Mouse (Mus musculus) midbrain, embryonic 15.5 days (tissue): ENCODE measurements around the gene Psmb11. TPM values are rescaled to one million over a fixed set of nuclear protein-coding genes. Genes with fewer than 3 reads are reported as not detected.

Source experiments
- ATAC-seq: fragments of 200-750 bp; cut with Nextera tagmentation; replicated peaks from 2 replicates; pipeline ENCODE4 v1.8.0; 2017; ENCODE audit warnings: moderate TSS enrichment
- H3K27ac ChIP-seq: fragments of 300-500 bp; sonication (generic); 2 replicates; pipeline ENCODE4 v1.5.1; 2015; ENCODE audit warnings: mild to moderate bottlenecking, inconsistent platforms
- H3K27me3 ChIP-seq: fragments of 300-500 bp; sonication (generic); replicated peaks from 2 replicates; pipeline ENCODE4 v1.6.1; 2015; ENCODE audit warnings: inconsistent platforms
- H3K36me3 ChIP-seq: fragments of 300-500 bp; sonication (generic); replicated peaks from 2 replicates; pipeline ENCODE4 v1.6.1; 2015; ENCODE audit warnings: inconsistent platforms
- H3K4me1 ChIP-seq: fragments of 300-500 bp; sonication (generic); 2 replicates; pipeline ENCODE4 v1.6.1; 2015; ENCODE audit warnings: inconsistent platforms
- H3K4me2 ChIP-seq: fragments of 300-500 bp; sonication (generic); 2 replicates; pipeline ENCODE4 v1.6.1; 2015; ENCODE audit warnings: inconsistent platforms, mild to moderate bottlenecking, moderate library complexity
- H3K4me3 ChIP-seq: fragments of 300-500 bp; sonication (generic); 2 replicates; pipeline ENCODE4 v1.5.1; 2015; ENCODE audit warnings: mild to moderate bottlenecking, inconsistent platforms
- H3K9ac ChIP-seq: fragments of 300-500 bp; sonication (generic); 2 replicates; pipeline ENCODE4 v1.6.1; 2015; ENCODE audit warnings: mild to moderate bottlenecking, inconsistent platforms
- H3K9me3 ChIP-seq: fragments of 300-500 bp; sonication (generic); 2 replicates; pipeline ENCODE4 v1.6.1; 2016; ENCODE audit warnings: inconsistent platforms
- WGBS: fragments of 180-500 bp; shearing (Covaris S2); methylation state at CpG from one replicate; pipeline ENCODE4 v1.1.7; 2015; ENCODE audit warnings: mixed read lengths; 5-methylcytosine and 5-hydroxymethylcytosine counted together
- polyA plus RNA-seq: library from polyadenylated mRNA; unstranded; fragments of >200 nt; fragmentation: Nextera tagmentation; extraction: Ambion mirVana; gene quantifications from 2 replicates; pipeline ENCODE4 v1.2.1, GENCODE M21; 2015

Gene Psmb11
- polyA plus RNA-seq, 1 experiment from 2014 or later = not detected

DNA sequence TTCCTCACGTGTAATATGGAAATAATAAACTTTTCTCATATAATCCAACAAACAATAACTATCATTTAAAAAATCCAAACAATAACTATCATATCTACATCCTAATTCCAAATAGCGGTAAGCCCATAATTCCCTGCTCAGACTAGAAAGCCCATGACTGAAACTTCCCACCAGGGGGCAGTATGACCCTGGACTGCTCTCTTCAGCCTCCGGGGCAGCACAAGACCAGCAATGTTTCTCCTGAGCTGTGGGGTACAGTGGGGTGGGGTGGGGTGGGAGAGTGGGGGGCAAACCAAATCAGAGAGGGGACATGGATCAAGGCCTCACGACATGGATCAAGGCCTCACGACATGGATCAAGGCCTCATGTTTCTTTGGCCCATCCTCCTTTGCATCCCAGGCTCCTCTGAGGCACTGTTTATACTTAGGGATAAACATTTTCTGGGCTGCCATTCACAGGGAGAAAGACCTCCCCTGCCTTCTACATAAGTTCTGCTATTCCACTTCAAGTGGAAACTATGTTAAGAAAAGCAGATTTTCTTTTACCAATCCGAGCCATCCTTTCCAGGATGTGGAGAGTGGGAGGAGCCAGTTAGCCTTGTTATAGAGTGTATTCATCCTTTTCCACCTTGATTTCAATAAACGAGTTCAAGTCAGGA lies 37.4 kb upstream of the Psmb11 start:
- ATAC-seq = peak; percentile 20; the same call in 1 of the 2 replicates
- no peak overlapping the region for H3K9ac ChIP-seq
- H3K4me2 ChIP-seq = no peak overlapping the region
- H3K27ac ChIP-seq = no peak overlapping the region
- H3K36me3 ChIP-seq = no peaks in the 10 kb centered on the region
- H3K4me1 ChIP-seq = no peaks in the 10 kb centered on the region
- no peak overlapping the region for H3K4me3 ChIP-seq
- no peaks in the 10 kb centered on the region for H3K9me3 ChIP-seq
- H3K27me3 ChIP-seq = no peaks in the 10 kb centered on the region; the same call in 1 of the 2 replicates
- WGBS = 45% methylated on average over 7 of the region's 7 CpGs

DNA sequence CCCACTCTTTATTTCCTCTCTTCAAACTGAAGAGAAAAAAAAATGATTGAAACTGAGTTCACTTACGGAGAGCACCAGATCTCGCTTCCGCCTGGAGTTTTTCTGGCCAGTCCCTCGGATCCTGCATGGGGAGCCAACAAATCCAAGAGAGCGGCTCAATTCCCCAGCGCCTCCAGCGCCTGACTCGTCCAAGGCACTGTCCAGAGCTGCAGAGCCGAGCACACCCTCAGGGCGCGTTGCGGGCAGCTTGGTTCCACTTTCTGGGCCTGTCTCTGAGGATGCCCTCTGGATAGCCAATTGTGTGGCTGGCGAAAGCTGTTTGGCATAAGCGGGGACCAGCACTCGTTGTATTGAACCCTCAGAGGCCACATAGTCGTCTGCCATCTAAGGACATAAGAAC lies 30.2 kb upstream of the Psmb11 start:
- H3K27me3 ChIP-seq = no peaks in the 10 kb centered on the region
- H3K36me3 ChIP-seq = no peaks in the 10 kb centered on the region
- no peak overlapping the region for H3K4me2 ChIP-seq
- H3K9ac ChIP-seq = no peak overlapping the region
- 90% methylated on average over 16 of the region's 16 CpGs for WGBS
- H3K27ac ChIP-seq = no peak overlapping the region
- ATAC-seq = no peak
- H3K4me3 ChIP-seq = no peak overlapping the region
- no peaks in the 10 kb centered on the region for H3K9me3 ChIP-seq
- no peaks in the 10 kb centered on the region for H3K4me1 ChIP-seq

DNA sequence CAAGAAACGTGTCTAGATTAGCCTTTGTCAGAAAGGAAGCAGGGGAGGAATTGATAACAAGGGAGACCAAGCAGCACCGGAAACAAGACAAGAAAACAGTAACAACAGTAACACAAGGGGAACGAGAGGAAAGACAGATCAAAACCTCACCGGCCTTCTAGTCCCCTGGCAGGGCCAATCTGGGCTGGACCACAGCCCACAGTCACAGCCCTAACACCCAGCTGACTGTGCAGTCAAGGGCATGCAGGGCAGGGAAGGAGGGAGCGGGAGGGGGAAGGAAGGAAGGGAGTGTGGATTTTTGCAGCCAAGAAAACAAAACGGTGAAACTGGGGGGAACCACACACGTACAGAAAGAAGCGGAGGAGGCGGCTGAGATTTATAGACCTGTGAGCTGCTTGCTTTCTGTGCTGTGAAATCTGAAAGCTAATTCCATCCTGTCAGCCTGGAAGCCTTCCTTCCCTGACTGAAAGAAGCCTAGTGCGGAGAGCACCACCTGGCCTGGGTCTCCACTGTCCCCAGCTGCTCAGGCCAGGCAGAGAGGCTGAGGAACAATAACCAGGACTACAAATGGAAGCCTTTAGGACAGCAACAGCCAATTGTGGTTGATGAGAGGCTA lies 28.8 kb upstream of the Psmb11 start:
- WGBS = 78% methylated on average over 10 of the region's 10 CpGs
- no peak overlapping the region for H3K4me2 ChIP-seq
- H3K27me3 ChIP-seq = no peaks in the 10 kb centered on the region
- H3K27ac ChIP-seq = no peak overlapping the region; the same call in 1 of the 2 replicates
- H3K9me3 ChIP-seq = no peaks in the 10 kb centered on the region
- no peaks in the 10 kb centered on the region for H3K36me3 ChIP-seq
- H3K9ac ChIP-seq = no peak overlapping the region
- ATAC-seq = no peak
- no peak overlapping the region for H3K4me3 ChIP-seq
- no peaks in the 10 kb centered on the region for H3K4me1 ChIP-seq

DNA sequence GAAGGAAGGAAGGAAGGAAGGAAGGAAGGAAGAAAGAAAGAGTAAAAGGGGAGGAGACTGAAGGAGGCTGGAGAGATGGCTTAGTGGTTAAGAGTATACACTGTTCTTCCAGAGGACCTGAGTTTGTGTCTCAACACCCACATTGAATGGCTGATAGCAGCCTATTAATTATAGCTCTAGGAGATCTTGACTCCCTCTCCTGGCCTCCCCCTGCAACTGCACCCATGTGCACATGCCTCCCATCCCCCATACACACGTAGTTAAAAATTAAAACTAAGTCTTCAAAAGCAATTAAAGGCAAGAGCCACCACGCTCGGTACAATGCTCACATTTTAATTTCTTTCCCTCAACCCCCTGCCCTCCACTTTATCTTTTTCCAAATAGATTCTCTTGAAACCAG lies 27.2 kb upstream of the Psmb11 start:
- ATAC-seq = no peak
- WGBS = 98% methylated on average over 3 of the region's 3 CpGs
- Histone ChIP-seq H3K4me1 (no peaks in the 10 kb centered on the region), H3K9me3 (no peaks in the 10 kb centered on the region), H3K4me3 (no peak overlapping the region), H3K27ac (no peak overlapping the region), H3K27me3 (no peaks in the 10 kb centered on the region), H3K4me2 (no peak overlapping the region), H3K36me3 (no peaks in the 10 kb centered on the region), H3K9ac (no peak overlapping the region)

DNA sequence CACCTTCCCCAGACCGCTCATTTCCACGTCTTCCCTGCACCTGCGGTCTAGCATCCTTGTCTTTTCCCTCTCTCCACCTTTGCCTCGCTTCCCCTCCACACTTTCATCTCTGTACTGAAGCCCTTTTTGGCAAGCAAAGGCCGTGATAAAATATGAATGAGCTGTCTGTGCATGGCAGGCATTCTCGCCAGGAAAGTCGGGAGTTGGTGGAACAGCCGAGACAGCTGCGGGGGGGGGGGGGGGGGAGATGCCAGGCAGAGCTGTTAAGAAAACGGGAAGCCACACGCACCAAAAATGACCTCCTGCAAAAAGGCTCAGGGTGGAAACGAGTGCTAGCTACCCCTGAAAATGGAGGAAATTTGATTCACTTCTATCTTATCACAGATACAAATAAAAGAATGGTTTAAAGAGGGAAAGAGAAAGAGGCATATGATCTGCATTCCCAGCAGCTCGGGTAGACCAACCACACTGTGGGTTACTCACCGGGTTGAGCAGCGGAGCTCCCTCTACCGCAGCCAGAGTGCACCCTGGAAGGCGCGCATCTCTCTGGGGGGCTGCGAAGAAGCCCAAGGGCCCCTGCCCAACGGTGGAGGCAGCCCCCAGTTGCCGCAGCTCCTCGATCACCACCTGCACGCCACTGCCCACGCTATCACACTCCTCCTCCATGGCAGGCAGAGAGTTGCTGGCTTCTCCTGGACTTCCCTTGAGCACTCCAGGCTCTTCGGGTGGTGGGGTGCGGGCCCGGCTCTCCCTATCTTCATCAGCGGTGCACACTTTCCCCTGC lies 26.4 kb upstream of the Psmb11 start:
- 62% methylated on average over 28 of the region's 28 CpGs for WGBS
- Histone ChIP-seq H3K9me3 (no peaks in the 10 kb centered on the region), H3K9ac (no peak overlapping the region), H3K27me3 (no peaks in the 10 kb centered on the region), H3K4me3 (no peak overlapping the region), H3K4me2 (no peak overlapping the region), H3K4me1 (no peaks in the 10 kb centered on the region), H3K36me3 (no peaks in the 10 kb centered on the region), H3K27ac (0 out of 2 replicates have a peak overlapping the region, but pooled peaks have one; percentile 34)
- ATAC-seq = 0 out of 2 replicates have a peak, but pooled peaks have one; percentile 22

DNA sequence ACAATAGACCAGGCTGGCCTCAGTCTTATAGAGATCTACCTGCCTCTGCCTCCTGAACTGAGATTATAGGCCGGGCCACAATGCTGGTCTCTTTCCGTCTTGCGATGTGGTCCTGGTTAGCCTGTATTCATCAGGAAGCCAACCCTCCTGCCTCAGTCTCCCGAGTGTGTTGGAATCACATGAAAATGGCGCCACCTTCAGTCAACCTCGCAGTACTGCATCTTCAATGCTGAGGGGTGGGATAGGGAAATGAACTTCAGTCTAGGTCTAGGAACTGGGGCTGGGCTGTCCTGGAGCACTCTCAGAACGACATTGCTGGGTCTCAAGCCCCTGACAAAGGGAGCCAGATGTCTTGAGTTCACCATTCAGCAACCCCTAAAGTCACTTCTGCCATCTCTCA lies 24.1 kb upstream of the Psmb11 start:
- Histone ChIP-seq H3K27me3 (no peaks in the 10 kb centered on the region), H3K4me2 (no peak overlapping the region), H3K27ac (no peak overlapping the region), H3K4me1 (no peaks in the 10 kb centered on the region), H3K9ac (no peak overlapping the region), H3K36me3 (no peaks in the 10 kb centered on the region), H3K9me3 (no peaks in the 10 kb centered on the region), H3K4me3 (no peak overlapping the region)
- WGBS = 80% methylated on average over 7 of the region's 7 CpGs
- ATAC-seq = no peak

DNA sequence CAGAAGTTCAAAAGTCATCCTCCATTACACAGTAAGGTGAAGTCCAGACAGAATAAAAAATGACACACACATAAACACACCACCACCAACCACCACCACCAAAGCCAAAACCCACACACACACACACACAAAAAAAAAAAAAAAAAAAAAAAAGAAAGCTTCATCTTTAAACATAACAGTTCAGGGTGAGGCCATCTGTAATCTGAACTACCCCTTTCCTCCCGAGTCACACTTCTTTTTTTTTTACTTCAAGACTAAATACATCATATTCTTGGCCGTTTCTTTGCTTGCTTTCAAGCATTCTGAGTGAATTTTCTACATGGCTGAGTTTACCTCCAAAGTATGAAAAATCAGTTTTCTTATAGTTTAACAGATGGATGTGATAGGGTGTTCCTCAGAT lies 19.6 kb upstream of the Psmb11 start:
- H3K27ac ChIP-seq = no peak overlapping the region
- no peaks in the 10 kb centered on the region for H3K27me3 ChIP-seq
- H3K4me1 ChIP-seq = peaks cover 20% of the 10 kb centered on the region
- H3K9ac ChIP-seq = no peak overlapping the region
- H3K9me3 ChIP-seq = no peaks in the 10 kb centered on the region
- H3K36me3 ChIP-seq = no peaks in the 10 kb centered on the region
- no peak overlapping the region for H3K4me2 ChIP-seq
- WGBS = 82% methylated on average over 2 of the region's 2 CpGs
- ATAC-seq = no peak
- H3K4me3 ChIP-seq = no peak overlapping the region

DNA sequence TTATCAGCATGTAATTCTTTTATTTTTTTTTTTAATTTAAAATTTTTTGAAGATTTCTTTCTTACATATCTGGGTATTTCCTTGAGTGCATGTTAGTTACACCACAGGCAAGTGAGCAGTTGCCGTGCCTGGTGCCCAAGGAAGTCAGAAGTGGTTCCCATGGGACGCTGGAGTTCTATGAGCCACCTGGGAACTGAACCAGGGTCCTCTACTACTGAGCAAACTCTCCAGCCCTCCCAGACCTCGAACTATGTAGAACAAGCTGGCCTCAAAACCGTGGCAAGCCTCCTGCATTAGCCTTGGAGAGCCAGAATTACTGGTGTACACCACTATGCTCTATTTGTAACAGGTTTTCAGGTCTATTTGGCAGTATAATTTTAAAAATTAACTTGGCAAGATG lies 18.6 kb upstream of the Psmb11 start:
- ATAC-seq = peak; percentile 27; the same call in 1 of the 2 replicates
- Histone ChIP-seq H3K9ac (peak overlapping the region; percentile 59; the same call in 1 of the 2 replicates), H3K4me2 (peak overlapping the region; percentile 46), H3K27me3 (no peaks in the 10 kb centered on the region), H3K4me1 (peaks cover 20% of the 10 kb centered on the region), H3K27ac (peak overlapping the region; percentile 92), H3K4me3 (peak overlapping the region; percentile 50), H3K9me3 (no peaks in the 10 kb centered on the region), H3K36me3 (no peaks in the 10 kb centered on the region)
- 31% methylated on average over 4 of the region's 4 CpGs for WGBS

DNA sequence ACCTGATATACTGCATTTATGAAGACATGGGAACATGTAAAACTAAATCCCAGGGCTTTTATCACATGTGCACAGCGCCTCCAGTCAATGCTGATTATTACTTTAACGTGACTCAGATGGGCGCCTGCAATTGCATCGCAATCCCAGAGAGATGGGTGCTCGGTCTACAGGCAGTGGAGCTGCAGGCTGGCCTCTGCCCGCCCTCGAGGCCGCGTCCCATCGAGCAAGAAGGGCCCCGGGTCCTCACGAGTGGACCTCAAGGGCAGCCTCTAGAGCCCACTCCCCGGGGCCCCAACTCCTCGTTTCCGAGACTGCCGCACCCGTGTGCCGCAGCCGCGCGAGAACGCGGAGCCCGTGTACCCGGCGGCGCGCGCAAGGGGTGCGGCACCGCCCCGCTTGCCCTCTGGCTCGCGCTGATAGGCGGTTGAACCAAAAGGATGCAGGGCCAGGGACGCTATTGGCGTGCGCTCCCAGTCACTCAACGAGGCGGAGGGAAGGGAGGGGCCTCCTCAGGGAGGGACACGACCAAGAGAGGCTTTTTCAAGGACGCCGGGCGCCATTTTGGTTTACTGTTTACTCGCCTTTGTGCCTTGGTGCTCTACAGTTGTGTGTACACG lies 18.1 kb upstream of the Psmb11 start:
- H3K36me3 ChIP-seq = no peaks in the 10 kb centered on the region
- peak; percentile 99 for ATAC-seq
- peak overlapping the region; percentile 59 for H3K9ac ChIP-seq
- H3K9me3 ChIP-seq = no peaks in the 10 kb centered on the region
- peaks cover 20% of the 10 kb centered on the region for H3K4me1 ChIP-seq
- under 1% methylated on average over 46 of the region's 46 CpGs for WGBS
- H3K27ac ChIP-seq = peak overlapping the region; percentile 92
- peak overlapping the region; percentile 46 for H3K4me2 ChIP-seq
- H3K27me3 ChIP-seq = no peaks in the 10 kb centered on the region
- peak overlapping the region; percentile 50 for H3K4me3 ChIP-seq

DNA sequence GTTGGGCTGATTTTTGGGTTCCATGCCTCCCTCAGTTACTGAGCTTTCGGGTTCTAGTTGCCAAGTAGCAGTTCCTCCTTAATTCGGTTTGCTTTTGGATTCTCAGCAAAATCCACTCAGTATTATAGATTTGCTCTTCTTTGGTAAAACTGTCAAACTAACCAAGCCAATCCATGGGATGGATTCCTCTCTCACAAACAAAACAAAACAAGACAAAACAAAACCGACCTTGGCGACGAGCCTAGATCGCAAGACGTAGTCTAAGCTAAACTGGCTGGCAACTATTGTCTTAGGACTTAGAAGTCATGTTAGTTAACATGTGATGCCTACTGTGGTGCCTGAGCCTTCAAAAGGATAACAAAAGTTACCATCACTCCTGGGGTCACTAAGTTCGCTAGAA lies 17.5 kb upstream of the Psmb11 start:
- no peaks in the 10 kb centered on the region for H3K27me3 ChIP-seq
- H3K27ac ChIP-seq = peak overlapping the region; percentile 92
- H3K4me2 ChIP-seq = peak overlapping the region; percentile 46
- no peaks in the 10 kb centered on the region for H3K36me3 ChIP-seq
- H3K9me3 ChIP-seq = no peaks in the 10 kb centered on the region
- ATAC-seq = no peak
- peaks cover 20% of the 10 kb centered on the region for H3K4me1 ChIP-seq
- H3K9ac ChIP-seq = no peak overlapping the region
- peak overlapping the region; percentile 50 for H3K4me3 ChIP-seq
- 85% methylated on average over 8 of the region's 8 CpGs for WGBS

DNA sequence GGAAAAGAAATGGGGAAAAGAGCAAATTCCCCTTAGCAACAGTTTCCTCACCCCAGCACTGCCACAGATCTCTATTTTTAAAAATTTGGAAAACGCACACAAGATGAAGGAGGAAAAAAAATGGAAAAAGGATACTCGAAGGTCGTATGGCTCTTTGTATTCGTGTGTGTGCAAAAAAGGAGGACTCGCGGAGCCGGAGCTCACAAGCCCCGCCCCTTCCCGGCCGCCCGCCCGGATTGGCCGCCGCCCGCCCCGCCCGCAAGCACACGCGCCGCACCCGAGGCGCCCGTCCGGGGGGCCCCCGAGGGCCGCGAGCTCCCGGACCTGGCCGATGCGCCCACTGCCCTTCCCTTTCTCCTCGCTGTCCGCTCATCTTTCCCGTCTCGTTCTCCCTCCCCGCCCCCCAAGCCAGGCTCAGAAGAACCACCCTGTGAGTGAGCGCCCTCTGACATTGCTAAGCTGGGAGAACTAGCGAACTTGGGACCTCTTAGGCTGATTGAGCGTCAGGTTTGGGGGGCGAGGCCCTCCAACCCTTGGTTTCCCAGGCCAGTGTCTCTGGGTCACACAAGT lies 15.4 kb upstream of the Psmb11 start, which contains the start of gene 4931414P19Rik:
Gene 4931414P19Rik (minus strand): TSS at position 242 of the 570 bp plus-strand sequence.
- H3K27me3 ChIP-seq = no peaks in the 10 kb centered on the region
- H3K4me1 ChIP-seq = peaks cover 20% of the 10 kb centered on the region
- peak; percentile 13; the same call in 1 of the 2 replicates for ATAC-seq
- no peaks in the 10 kb centered on the region for H3K36me3 ChIP-seq
- peak within 1 kb of the TSS; percentile 35 for H3K9ac ChIP-seq
- no peaks in the 10 kb centered on the region for H3K9me3 ChIP-seq
- peak within 1 kb of the TSS; percentile 81 for H3K27ac ChIP-seq
- under 1% methylated on average over 32 of the region's 39 CpGs for WGBS
- peak within 1 kb of the TSS; percentile 48 for H3K4me3 ChIP-seq
- peak within 1 kb of the TSS; percentile 72 for H3K4me2 ChIP-seq

DNA sequence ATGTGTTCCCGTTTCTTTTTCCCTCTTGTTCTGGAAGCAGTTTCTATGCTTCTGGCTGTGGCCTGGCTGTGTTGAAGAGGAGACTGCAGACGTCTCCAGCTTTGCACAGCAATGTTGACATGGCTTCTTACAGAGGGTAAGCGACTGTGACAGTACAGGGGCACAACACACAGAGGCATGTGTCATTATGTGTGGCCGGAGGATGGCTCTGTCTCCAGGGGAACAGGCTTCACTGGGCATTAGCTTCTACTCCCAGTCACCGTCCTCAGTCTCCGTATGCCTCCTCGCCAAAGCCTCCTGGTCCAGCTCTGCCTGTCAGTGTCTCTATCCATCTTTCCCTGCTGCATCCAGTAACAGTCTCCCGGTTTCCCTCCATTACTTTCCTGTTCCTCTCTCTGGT lies 14.0 kb upstream of the Psmb11 start:
- Histone ChIP-seq H3K36me3 (no peaks in the 10 kb centered on the region), H3K27ac (no peak overlapping the region), H3K4me3 (no peak overlapping the region), H3K9me3 (no peaks in the 10 kb centered on the region), H3K4me2 (no peak overlapping the region), H3K4me1 (peaks cover 19% of the 10 kb centered on the region), H3K27me3 (no peaks in the 10 kb centered on the region), H3K9ac (no peak overlapping the region)
- ATAC-seq = no peak
- 46% methylated on average over 8 of the region's 8 CpGs for WGBS
